Mouse (Mus musculus) spleen, adult 18-20 months (tissue): ENCODE data around the gene Tenm3.

Experiments used
- DNase-seq, 2 experiments: peaks; one replicate each; pipeline ENCODE4 v3.0.0; 2022; ENCODE audit warnings: mixed read lengths in 2 of 2

Tenm3 gene

GRCm38 (mm10) chr8:48843931-48844285, at the start of gene Tenm3:
Gene Tenm3 (minus strand): TSS chr8:48843951.
- no peak for DNase-seq

- no peak for DNase-seq
Measured at GRCm38 (mm10) chr8:48890216-48890765, 46.5 kb upstream of the Tenm3 start.

DNA sequence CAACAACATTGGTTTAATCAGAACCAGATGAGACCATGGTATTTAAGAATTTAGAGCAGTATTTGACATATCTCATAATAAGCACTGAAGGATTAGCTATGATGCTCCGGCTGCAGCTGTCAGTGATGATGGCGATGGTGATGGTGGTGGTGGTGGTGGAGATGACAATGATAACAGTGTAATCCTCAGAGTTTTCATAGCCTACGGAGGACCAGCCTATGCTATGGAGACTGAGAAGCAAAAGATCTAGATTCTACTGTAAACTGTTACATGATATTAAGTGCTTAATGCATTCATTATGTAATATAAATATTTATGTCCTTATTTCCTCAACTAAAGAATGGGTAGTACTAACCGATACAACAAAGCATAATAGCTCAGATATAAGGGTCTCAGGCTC, 40.5 kb upstream of the Tenm3 start:
- no peak for DNase-seq

DNA sequence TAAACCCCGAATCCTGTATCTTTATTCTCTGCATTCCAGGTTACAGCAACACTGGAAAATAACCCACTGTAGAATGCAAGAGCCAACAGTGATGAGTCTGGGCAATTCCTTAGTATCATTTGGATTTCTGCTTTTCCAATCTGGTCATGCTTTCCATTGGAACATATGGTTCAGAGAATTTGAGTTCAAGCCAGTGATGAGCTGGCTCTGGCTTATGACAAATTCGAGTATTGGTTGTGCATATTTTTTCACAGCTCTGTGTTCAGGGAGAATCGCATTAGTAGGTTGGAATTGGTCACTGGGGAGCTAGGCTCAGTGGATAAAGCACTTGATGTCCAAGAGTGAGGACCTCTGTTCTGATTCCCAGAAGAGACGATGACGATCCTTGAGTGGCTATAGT, 36.8 kb upstream of the Tenm3 start:
- no peak for DNase-seq

DNA sequence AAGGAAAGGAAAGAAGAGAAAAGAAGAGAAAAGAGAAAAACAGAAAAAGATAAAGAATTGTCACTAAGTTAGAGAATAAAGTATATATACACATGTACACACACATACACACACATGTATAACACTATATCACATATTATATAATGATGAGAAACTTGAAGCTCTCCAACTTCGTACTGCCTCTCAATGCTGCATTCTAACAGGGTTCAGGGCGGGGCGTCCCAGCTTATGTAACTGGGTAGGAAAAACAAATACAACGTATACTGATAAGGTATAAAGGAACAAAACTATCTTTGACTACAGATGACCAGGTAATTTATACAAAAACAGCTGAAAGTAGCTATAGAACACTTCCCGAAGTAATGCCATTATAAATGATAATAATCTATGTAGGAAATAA, 22.2 kb upstream of the Tenm3 start:
- DNase-seq: no peak

- DNase-seq: no peak
Measured at GRCm38 (mm10) chr8:48865485-48865884, 21.7 kb upstream of the Tenm3 start.

DNA sequence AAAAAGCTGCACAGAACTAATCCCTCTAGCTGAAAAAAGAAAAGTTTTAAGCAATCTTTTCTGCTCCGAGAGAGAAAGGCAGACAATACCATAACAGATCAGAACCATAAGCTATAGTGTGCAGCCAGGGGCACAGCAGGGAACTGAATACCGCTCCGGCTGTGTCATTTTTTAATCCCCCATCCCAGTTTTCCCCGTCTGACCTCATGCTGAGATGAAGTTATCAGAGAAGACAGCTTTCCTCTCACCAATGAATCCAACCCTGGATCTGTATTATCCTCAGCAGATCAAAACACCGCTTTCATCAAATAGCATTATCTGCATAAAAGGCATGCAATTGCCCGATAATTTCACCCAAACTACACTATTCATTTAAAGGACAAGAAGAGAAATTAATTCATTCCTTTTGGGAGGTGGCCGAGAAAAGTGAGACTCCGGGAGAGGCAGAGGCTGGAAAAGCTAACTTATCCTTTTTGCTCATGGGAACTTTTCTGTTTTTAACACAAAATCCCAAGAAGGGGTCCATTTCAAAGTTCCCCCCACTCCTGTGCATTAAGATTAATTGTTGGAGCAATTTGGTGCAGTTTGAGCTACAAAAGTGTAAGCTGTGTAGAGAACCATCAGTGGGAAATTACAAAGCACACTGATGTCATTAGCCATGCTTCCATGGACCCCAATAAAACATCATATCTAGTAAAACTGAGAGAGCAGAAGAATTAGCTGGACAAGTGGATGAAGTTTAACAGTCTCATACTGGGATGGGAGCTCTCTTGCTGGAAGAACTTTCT, 6.7 kb upstream of the Tenm3 start:
- no peak for DNase-seq

DNA sequence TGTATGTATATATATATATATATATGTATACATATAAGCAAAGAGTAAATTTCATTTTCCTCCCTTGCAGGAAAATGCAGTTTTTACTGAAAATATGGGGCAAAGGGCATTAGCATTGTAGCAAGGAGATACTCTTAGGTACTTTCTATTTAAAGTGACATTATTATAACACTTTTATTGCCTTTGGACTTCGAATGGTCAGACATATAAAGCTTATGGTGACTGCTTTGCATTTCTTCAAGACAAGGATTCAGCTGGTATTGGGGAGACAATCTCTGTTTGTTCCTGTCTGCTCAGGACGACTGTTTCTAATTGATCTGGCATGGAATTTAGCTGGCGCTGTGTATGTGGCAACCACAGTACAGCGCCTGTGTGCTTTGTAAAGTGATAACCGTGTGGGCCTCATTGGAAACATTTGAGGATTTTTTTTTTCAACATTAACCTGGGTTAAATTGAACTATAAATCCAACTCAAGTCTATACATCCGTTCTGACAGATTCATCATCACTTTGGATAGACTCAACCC, 5.4 kb upstream of the Tenm3 start:
- DNase-seq: no peak

DNA sequence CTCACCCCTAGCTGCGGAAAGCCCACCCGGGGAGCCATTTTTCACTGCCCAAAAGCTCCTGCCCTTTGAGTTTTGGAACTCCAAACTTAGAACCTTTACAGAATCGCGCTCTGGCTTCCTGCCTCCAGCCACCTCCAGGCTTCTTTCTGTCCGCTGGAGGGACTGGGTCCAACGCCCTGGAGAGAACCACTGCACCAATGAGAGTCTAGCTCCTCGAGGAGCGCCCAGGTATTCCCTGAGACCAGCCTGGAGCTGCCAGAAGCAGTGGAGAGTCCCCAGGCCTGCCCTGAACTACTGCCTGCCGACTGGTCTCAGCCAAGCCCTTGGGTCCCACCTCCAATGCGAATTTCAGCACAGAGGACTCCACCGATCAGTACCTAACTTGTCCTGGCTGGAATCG, 1.2 kb upstream of the Tenm3 start:
- no peak for DNase-seq

DNA sequence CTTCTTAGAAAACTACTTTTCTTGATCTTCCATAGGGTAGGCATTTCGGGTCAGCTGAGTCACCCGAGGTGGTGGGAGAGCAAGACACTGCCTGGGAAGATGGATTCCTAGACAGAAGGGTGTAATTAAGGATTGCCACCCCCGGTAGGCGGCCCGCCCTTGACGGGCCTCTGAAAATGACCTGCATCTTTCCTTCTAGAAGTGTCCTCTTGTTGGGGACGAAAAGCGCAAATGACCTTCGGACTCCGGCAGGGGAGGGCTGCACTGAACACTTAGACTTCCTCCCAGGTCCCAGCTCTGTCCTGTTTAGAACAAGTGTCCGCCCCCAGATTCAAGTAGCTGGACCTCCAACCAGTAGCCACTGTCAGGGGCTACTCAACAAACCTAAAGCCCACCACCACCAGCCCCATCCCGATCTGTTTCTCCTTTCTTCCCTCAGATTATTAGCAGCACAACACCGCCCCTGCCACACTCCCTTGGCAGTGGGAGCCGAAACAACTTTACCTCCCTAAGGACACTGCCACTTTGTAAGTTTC, 687 bp upstream of the Tenm3 start:
- no peak for DNase-seq

- DNase-seq: no peak
Measured at GRCm38 (mm10) chr8:48842991-48843930, 490 bp downstream of the Tenm3 start.

GRCm38 (mm10) chr8:48842516-48842990, 1.2 kb downstream of the Tenm3 start:
- no peak for DNase-seq

GRCm38 (mm10) chr8:48842035-48842434, 1.7 kb downstream of the Tenm3 start:
- DNase-seq: no peak

GRCm38 (mm10) chr8:48835745-48836144, 8.0 kb downstream of the Tenm3 start:
- DNase-seq: no peak

DNA sequence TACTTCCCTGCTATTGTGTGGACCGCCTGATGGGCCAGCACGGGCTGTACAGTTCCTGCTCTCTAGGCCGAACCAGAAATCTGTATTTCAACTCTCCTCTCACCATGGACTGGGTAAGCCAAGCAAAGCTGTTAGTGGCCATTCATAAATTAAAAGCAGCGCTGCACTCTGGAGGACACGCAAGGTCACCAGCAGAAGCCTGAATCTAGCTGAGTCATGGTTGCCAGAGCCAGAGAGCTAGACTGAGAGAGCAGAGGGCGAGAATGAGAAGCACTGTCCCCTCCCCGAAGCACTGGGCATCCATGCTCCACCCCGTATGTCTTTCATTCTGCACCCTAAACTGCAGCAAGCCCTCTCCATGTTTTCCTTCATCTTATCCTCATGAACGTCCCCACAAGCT, 16.3 kb downstream of the Tenm3 start:
- no peak for DNase-seq

GRCm38 (mm10) chr8:48825666-48826065, 18.1 kb downstream of the Tenm3 start:
- no peak for DNase-seq

GRCm38 (mm10) chr8:48822291-48822690, 21.5 kb downstream of the Tenm3 start:
- no peak for DNase-seq

DNA sequence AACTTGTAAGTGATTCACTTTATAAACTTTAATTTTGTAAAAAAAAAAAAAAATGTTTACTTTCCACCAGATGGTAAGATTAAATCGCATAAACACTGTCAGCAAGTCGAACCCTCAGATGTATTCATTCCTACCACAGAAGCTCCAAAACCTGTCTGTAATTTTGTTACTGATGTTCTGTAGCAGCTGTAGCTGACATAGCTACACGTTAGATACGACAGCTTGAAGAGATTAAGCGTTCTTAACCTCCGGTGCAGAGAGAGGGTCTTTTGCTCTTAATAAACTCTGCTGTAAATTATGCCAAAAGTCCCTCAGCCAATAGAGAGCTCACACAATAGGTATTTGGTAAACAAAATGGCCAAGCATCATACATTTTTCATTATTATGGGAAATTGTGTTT, 23.8 kb downstream of the Tenm3 start:
- DNase-seq: no peak

- DNase-seq: no peak
Measured at GRCm38 (mm10) chr8:48819348-48819747, 24.4 kb downstream of the Tenm3 start.

DNA sequence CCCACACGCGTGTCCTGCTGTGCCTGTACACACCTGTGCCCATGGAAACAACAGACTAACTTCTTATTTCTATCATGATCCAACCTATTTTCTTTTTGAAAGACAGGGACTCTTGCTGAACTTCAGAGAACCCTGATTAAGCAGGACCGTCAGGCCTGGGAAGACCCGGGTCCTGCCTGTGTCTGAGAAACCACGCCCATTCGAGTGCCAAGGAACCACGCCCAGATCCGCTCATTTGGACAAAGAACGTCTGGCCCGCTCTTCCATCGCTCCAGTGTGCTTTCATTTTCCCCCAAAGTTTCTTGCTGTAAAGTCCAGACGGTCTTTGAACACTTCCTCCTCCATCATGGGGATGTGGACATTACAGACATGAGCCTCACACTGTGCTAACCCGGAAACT, 26.8 kb downstream of the Tenm3 start:
- DNase-seq: no peak

- no peak for DNase-seq
Measured at GRCm38 (mm10) chr8:48812196-48812741, 31.5 kb downstream of the Tenm3 start.

DNA sequence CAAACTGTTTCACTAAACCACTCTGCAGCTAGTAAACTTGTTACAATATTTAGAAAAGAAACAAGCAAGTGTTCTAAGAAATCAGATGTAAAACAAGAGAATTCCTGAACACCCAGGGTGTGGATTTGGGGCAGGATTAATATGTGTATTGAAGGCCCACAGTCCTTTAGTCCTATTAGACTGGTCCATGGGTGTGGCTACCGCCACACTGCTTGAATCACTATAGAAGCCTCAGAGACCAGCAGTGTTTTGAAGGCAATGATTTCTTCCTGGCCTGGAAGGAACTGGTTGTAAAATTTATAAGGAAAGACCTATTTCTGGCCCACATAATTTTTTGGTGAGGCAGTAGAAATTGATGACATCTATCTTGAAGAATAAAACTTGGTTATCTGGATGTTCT, 33.1 kb downstream of the Tenm3 start:
- no peak for DNase-seq

DNA sequence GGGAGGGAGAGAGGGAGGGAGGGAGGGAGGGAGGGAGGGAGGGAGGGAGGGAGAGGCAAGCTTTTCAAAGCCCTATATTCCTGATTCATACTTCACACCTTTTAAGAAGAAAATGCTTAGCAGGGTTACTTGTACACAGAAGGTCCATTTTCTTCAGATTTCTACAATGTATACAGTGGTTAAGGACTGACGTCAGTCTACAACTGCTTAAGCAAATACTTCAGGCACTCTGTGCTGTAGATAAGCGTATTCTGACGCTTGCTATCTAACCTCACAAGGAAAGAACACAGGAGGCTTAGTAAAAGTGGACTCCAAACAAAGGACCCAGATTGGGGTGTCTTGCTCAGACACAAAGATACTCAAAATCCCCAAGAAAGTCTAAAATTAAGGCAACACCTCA, 34.6 kb downstream of the Tenm3 start:
- no peak for DNase-seq
